Mouse (Mus musculus) cerebellum, adult 11-12 months (tissue): Measurements from ENCODE around the gene Lamc3.

ENCODE experiments used
- DNase-seq: peaks from one replicate; pipeline ENCODE4 v3.0.0; 2022

Lamc3 gene

GRCm38 (mm10) chr2:31990961-31991360, 103.9 kb downstream of the Lamc3 start:
- no peak for DNase-seq

- no peak for DNase-seq
Measured at GRCm38 (mm10) chr2:31994896-31995295, 107.8 kb downstream of the Lamc3 start.

- no peak for DNase-seq
Measured at GRCm38 (mm10) chr2:31996060-31996459, 109.0 kb downstream of the Lamc3 start.
